8 mouse cellular contexts compared by ENCODE assay signal in genomic region chr12:86895703-86896409, GRCm38 (mm10). TPM values are rescaled to one million over a fixed set of nuclear protein-coding genes. Genes with fewer than 3 reads are reported as not detected.
A peak's percentile ranks its signal among the peaks of the same experiment; 100 is the strongest.
DNase-seq lines count a peak whose midpoint lies in the region; ATAC-seq lines count a peak whose summit lies in the region.

No protein-coding gene starts in this region.

- H3K36me3 ChIP-seq in kidney, embryonic 15.5 days = no peaks in the 10 kb centered on the region
- no peaks in the 10 kb centered on the region for H3K36me3 ChIP-seq in embryonic facial prominence, embryonic 11.5 days (replicated peaks; ENCODE audit: control insufficient read depth, insufficient read depth, low read depth, low read length)
- H3K36me3 ChIP-seq in hindbrain, embryonic 14.5 days (replicated peaks; ENCODE audit: control insufficient read depth, insufficient read depth) = no peaks in the 10 kb centered on the region
- no peaks in the 10 kb centered on the region for H3K36me3 ChIP-seq in midbrain, embryonic 14.5 days (ENCODE audit: control insufficient read depth, insufficient read depth, low read length)

- H3K9me3 ChIP-seq in kidney, embryonic 15.5 days (replicated peaks) = no peaks in the 10 kb centered on the region
- H3K9me3 ChIP-seq in embryonic facial prominence, embryonic 11.5 days (replicated peaks; ENCODE audit: control insufficient read depth, low read length) = no peaks in the 10 kb centered on the region
- no peaks in the 10 kb centered on the region for H3K9me3 ChIP-seq in hindbrain, embryonic 14.5 days (ENCODE audit: control insufficient read depth, low read length)
- H3K9me3 ChIP-seq in midbrain, embryonic 14.5 days (ENCODE audit: control insufficient read depth, low read length) = no peaks in the 10 kb centered on the region

- H3K27me3 ChIP-seq in kidney, embryonic 15.5 days = no peaks in the 10 kb centered on the region
- H3K27me3 ChIP-seq in embryonic facial prominence, embryonic 11.5 days (ENCODE audit: control insufficient read depth, insufficient read depth, low read length) = no peaks in the 10 kb centered on the region
- H3K27me3 ChIP-seq in hindbrain, embryonic 14.5 days (ENCODE audit: control insufficient read depth, insufficient read depth, low read length) = no peaks in the 10 kb centered on the region
- no peaks in the 10 kb centered on the region for H3K27me3 ChIP-seq in midbrain, embryonic 14.5 days (ENCODE audit: control insufficient read depth, insufficient read depth, low read length)

- no peak overlapping the region for H3K9ac ChIP-seq in kidney, embryonic 15.5 days
- 0 out of 2 replicates have a peak overlapping the region, but pooled peaks have one; percentile 47 for H3K9ac ChIP-seq in embryonic facial prominence, embryonic 11.5 days (replicated peaks; ENCODE audit: low read length)
- H3K9ac ChIP-seq in hindbrain, embryonic 14.5 days = peak overlapping the region; percentile 56
- H3K9ac ChIP-seq in midbrain, embryonic 14.5 days (replicated peaks; ENCODE audit: low read length) = peak overlapping the region; percentile 58

- H3K4me3 ChIP-seq in kidney, embryonic 15.5 days (replicated peaks) = no peak overlapping the region
- no peak overlapping the region for H3K4me3 ChIP-seq in embryonic facial prominence, embryonic 11.5 days (ENCODE audit: low read depth, low read length)
- H3K4me3 ChIP-seq in hindbrain, embryonic 14.5 days (replicated peaks; ENCODE audit: low read length) = peak overlapping the region; percentile 22
- peak overlapping the region; percentile 32 for H3K4me3 ChIP-seq in midbrain, embryonic 14.5 days (replicated peaks; ENCODE audit: low read depth, low read length)

- peak overlapping the region; percentile 68 for H3K4me2 ChIP-seq in kidney, embryonic 15.5 days
- H3K4me2 ChIP-seq in embryonic facial prominence, embryonic 11.5 days (ENCODE audit: low read depth, low read length) = peak overlapping the region; percentile 47
- peak overlapping the region; percentile 90 for H3K4me2 ChIP-seq in hindbrain, embryonic 14.5 days (replicated peaks)
- H3K4me2 ChIP-seq in midbrain, embryonic 14.5 days (ENCODE audit: low read length) = peak overlapping the region; percentile 69

- 31% methylated on average over 4 of the region's 4 CpGs for WGBS in kidney, embryonic 15.5 days
- 67% methylated on average over 3 of the region's 4 CpGs for WGBS in embryonic facial prominence, embryonic 11.5 days
- 44% methylated on average over 3 of the region's 4 CpGs for WGBS in hindbrain, embryonic 14.5 days
- 43% methylated on average over 4 of the region's 4 CpGs for WGBS in midbrain, embryonic 14.5 days

- DNase-seq in kidney, adult 8-10 months = no peak
- no peak for DNase-seq in embryonic facial prominence, embryonic 11.5 days (ENCODE audit: low spot score)
- no peak for DNase-seq in hindbrain, embryonic 14.5 days (ENCODE audit: low spot score)
- no peak for DNase-seq in midbrain, embryonic 14.5 days
- DNase-seq in retina, postnatal 1 day = no peak
- DNase-seq in thymus, postnatal 10 days (ENCODE audit: low spot score in 2 of 2) = no peak

- peaks cover 93% of the 10 kb centered on the region for H3K4me1 ChIP-seq in kidney, embryonic 15.5 days
- H3K4me1 ChIP-seq in embryonic facial prominence, embryonic 11.5 days (ENCODE audit: control insufficient read depth, insufficient read depth, low read length) = peaks cover 20% of the 10 kb centered on the region
- peaks cover 84% of the 10 kb centered on the region for H3K4me1 ChIP-seq in hindbrain, embryonic 14.5 days (replicated peaks; ENCODE audit: control insufficient read depth, insufficient read depth, low read length)
- H3K4me1 ChIP-seq in midbrain, embryonic 14.5 days (ENCODE audit: control insufficient read depth, insufficient read depth, low read length) = peaks cover 77% of the 10 kb centered on the region

- peak overlapping the region; percentile 100 for H3K27ac ChIP-seq in kidney, embryonic 15.5 days
- H3K27ac ChIP-seq in embryonic facial prominence, embryonic 11.5 days (replicated peaks; ENCODE audit: low read depth, low read length) = peak overlapping the region; percentile 98
- H3K27ac ChIP-seq in hindbrain, embryonic 14.5 days = peak overlapping the region; percentile 100
- H3K27ac ChIP-seq in midbrain, embryonic 14.5 days (replicated peaks; ENCODE audit: low read depth, low read length) = peak overlapping the region; percentile 99

- no peak for ATAC-seq in kidney, embryonic 15.5 days (replicated peaks; ENCODE audit: low FRiP score)
- no peak for ATAC-seq in embryonic facial prominence, embryonic 11.5 days (replicated peaks; ENCODE audit: insufficient number of reproducible peaks, low FRiP score, low TSS enrichment, low read depth)
- ATAC-seq in hindbrain, embryonic 14.5 days (ENCODE audit: low FRiP score) = no peak
- no peak for ATAC-seq in midbrain, embryonic 14.5 days (ENCODE audit: low FRiP score, low TSS enrichment)
- no peak for ATAC-seq in megakaryocyte progenitor cell, adult 5-6 weeks (replicated peaks; ENCODE audit: poor library complexity)

RNA-seq across cellular contexts. Expression of gene Irf2bpl, which starts 11.3 kb away (rescaled TPM):
- 40.7 and 43.9 TPM in 2 replicates for polyA plus RNA-seq in kidney, embryonic 15.5 days (2015; fragmentation: Nextera tagmentation; extraction: Ambion mirVana)
- 15.5 and 16.4 TPM in 2 replicates for polyA plus RNA-seq in embryonic facial prominence, embryonic 11.5 days (2014; fragmentation: Nextera tagmentation; extraction: Ambion mirVana)
- polyA plus RNA-seq in hindbrain, embryonic 14.5 days (2014; fragmentation: Nextera tagmentation; extraction: Ambion mirVana) = 64.5 and 65.5 TPM in 2 replicates
- 71.6 and 80.2 TPM in 2 replicates for polyA plus RNA-seq in midbrain, embryonic 14.5 days (2014; fragmentation: Nextera tagmentation; extraction: Ambion mirVana)
- 1.4 and 1.8 TPM in 2 replicates for total RNA-seq in megakaryocyte progenitor cell, adult 5-6 weeks (2015)
- total RNA-seq in megakaryocyte progenitor cell, adult 5-6 weeks (2017) = 1.6 and 1.7 TPM in 2 replicates

RNA-seq across cellular contexts. Expression of gene Cipc, which starts 51.0 kb away (rescaled TPM):
- 20.9 and 22.7 TPM in 2 replicates for polyA plus RNA-seq in kidney, embryonic 15.5 days (2015; fragmentation: Nextera tagmentation; extraction: Ambion mirVana)
- 30.8 and 33.5 TPM in 2 replicates for polyA plus RNA-seq in embryonic facial prominence, embryonic 11.5 days (2014; fragmentation: Nextera tagmentation; extraction: Ambion mirVana)
- 46.8 and 52.1 TPM in 2 replicates for polyA plus RNA-seq in hindbrain, embryonic 14.5 days (2014; fragmentation: Nextera tagmentation; extraction: Ambion mirVana)
- 42.5 and 61.0 TPM in 2 replicates for polyA plus RNA-seq in midbrain, embryonic 14.5 days (2014; fragmentation: Nextera tagmentation; extraction: Ambion mirVana)
- 16.7 and 22.0 TPM in 2 replicates for total RNA-seq in megakaryocyte progenitor cell, adult 5-6 weeks (2015)
- total RNA-seq in megakaryocyte progenitor cell, adult 5-6 weeks (2017) = 17.6 and 23.7 TPM in 2 replicates

Comparison
In these comparisons a context has a peak if more than half of its experiments do, and no peak if none do; other contexts are left out.
1. H3K4me3 ChIP-seq: peak in hindbrain, embryonic 14.5 days (single experiment) and midbrain, embryonic 14.5 days (single experiment); none in kidney, embryonic 15.5 days (single experiment) and embryonic facial prominence, embryonic 11.5 days (single experiment).
2. Peak in every context shown above with its lines, with median percentiles within 50 percentile points of each other: H3K27ac ChIP-seq and H3K4me2 ChIP-seq.